19 mouse cellular contexts compared by ENCODE assay signal in the genomic region with DNA sequence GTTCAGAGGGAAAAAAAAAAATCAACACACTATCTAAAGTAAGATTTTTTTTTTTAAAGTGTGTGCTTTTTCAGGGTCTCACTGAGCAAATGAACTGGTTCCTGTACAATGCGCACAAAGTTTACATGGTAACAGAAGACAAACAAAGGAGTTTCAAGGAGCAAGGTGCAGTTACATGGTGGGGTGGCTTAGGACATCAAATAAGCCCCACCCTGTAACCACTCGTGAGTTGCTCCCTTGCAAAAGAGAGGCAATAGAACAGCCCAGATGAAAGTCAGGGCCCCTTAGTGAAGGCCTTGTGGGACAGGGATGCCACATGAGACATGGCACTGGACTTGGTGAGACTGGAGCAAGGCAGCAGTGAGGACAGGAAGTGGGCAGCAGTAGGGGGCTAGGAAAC.
DNase-seq lines count a peak whose midpoint lies in the region; ATAC-seq and TF ChIP-seq lines count a peak whose summit lies in the region.
"Had no signal": no experiment of that assay in that cellular context is flagged by ENCODE, and none has a peak within 500 bp of the region (broad histone marks: within the 10 kb centered on the region; RNA-seq: fewer than 3 reads in every experiment).

No protein-coding gene starts in this region.

- intact Hi-C loops in heart, postnatal 10 days (cut with DNase I) = loop anchor here (5.0 kb wide), 1 partner anchor 34 kb away; no protein-coding TSS in a partner anchor
- intact Hi-C loops in left cerebral cortex, postnatal 10 days (cut with DNase I) = no loop called here

- H3K27me3 ChIP-seq in intestine, embryonic 14.5 days (replicated peaks; ENCODE audit: control insufficient read depth, insufficient read depth, low read length) = no peaks in the 10 kb centered on the region
- no peaks in the 10 kb centered on the region for H3K27me3 ChIP-seq in lung, embryonic 15.5 days
- no peaks in the 10 kb centered on the region for H3K27me3 ChIP-seq in small intestine, adult 2 months (ENCODE audit: control insufficient read depth, insufficient read depth, low read length)
- H3K27me3 ChIP-seq: embryonic facial prominence, embryonic 12.5 days; heart, embryonic 15.5 days had no signal

- no peak overlapping the region for H3K4me3 ChIP-seq in intestine, embryonic 14.5 days (ENCODE audit: low read depth, low read length)
- no peak overlapping the region for H3K4me3 ChIP-seq in lung, embryonic 15.5 days
- no peak overlapping the region for H3K4me3 ChIP-seq in small intestine, adult 2 months (ENCODE audit: low read depth, low read length)
- H3K4me3 ChIP-seq: embryonic facial prominence, embryonic 12.5 days; heart, embryonic 15.5 days had no signal

- no peak for TF ChIP-seq POLR2A in small intestine, adult 2 months (IDR thresholded peaks at IDR 0.05; ENCODE audit: low read depth, low read length)

- no peak overlapping the region for H3K9ac ChIP-seq in intestine, embryonic 14.5 days (ENCODE audit: low read length)
- H3K9ac ChIP-seq in lung, embryonic 15.5 days = no peak overlapping the region
- H3K9ac ChIP-seq: embryonic facial prominence, embryonic 12.5 days; forebrain, postnatal 0 days; heart, embryonic 15.5 days had no signal

- H3K4me1 ChIP-seq in intestine, embryonic 14.5 days (replicated peaks; ENCODE audit: control insufficient read depth, insufficient read depth, low read length) = peaks cover 23% of the 10 kb centered on the region
- H3K4me1 ChIP-seq in lung, embryonic 15.5 days = peaks cover 42% of the 10 kb centered on the region
- H3K4me1 ChIP-seq in small intestine, adult 2 months (ENCODE audit: control insufficient read depth, insufficient read depth, insufficient read length, low read length) = peaks cover 13% of the 10 kb centered on the region; the same call in 1 of the 2 replicates

- H3K27ac ChIP-seq in intestine, embryonic 14.5 days (ENCODE audit: low read depth) = 0 out of 2 replicates have a peak overlapping the region, but pooled peaks have one; percentile 36
- peak overlapping the region; percentile 62 for H3K27ac ChIP-seq in lung, embryonic 15.5 days
- H3K27ac ChIP-seq in small intestine, adult 2 months (ENCODE audit: insufficient read depth, low read depth, low read length) = peak overlapping the region; percentile 32; the same call in 1 of the 2 replicates
- H3K27ac ChIP-seq: embryonic facial prominence, embryonic 12.5 days; heart, embryonic 15.5 days had no signal

- H3K4me2 ChIP-seq in intestine, embryonic 14.5 days (ENCODE audit: low read length) = no peak overlapping the region
- no peak overlapping the region for H3K4me2 ChIP-seq in lung, embryonic 15.5 days
- H3K4me2 ChIP-seq: embryonic facial prominence, embryonic 12.5 days; heart, embryonic 15.5 days; midbrain, embryonic 11.5 days had no signal

- H3K9me3 ChIP-seq in intestine, embryonic 14.5 days (ENCODE audit: control insufficient read depth, low read length) = no peaks in the 10 kb centered on the region
- no peaks in the 10 kb centered on the region for H3K9me3 ChIP-seq in lung, embryonic 15.5 days
- H3K9me3 ChIP-seq: embryonic facial prominence, embryonic 12.5 days; heart, embryonic 15.5 days had no signal

- peak; percentile 71 for DNase-seq in heart, adult 11 months
- DNase-seq in heart, postnatal 10 days = no peak
- no peak for DNase-seq in intestine, embryonic 14.5 days (ENCODE audit: low spot score)
- no peak for DNase-seq in MN1 (ENCODE audit: low spot score)
- no peak for DNase-seq in heart, adult 9 months (ENCODE audit: low spot score in 2 of 2)
- no peak for DNase-seq in left cerebral cortex, postnatal 10 days (ENCODE audit: extremely low spot score in 1 of 2, low spot score in 2 of 2)
- DNase-seq: adrenal gland, postnatal 10 days; cerebellum, adult 9-11 months; forebrain, postnatal 0 days; retina, postnatal 1 day; thymus, postnatal 4 days had no signal

- 71% methylated on average over 2 of the region's 2 CpGs for WGBS in intestine, embryonic 14.5 days
- WGBS in lung, embryonic 15.5 days = 48% methylated on average over 2 of the region's 2 CpGs
- WGBS in small intestine, adult 2 months = 33% methylated on average over 2 of the region's 2 CpGs

- peak; percentile 61; the same call in 1 of the 2 replicates for ATAC-seq in intestine, embryonic 14.5 days (replicated peaks; ENCODE audit: low FRiP score, low TSS enrichment, low read depth)
- ATAC-seq in lung, embryonic 15.5 days (ENCODE audit: borderline replicate concordance, extremely low read depth, low FRiP score, low TSS enrichment) = peak; percentile 32; the same call in 1 of the 2 replicates
- ATAC-seq: activated CD4-positive, CD25-positive, alpha-beta regulatory T cell, adult 4 months; CD4-positive, CD25-positive, alpha-beta regulatory T cell, adult 4 months; forebrain, postnatal 0 days; inflammation-experienced regulatory T-cells, adult 6 months had no signal

- H3K36me3 ChIP-seq in intestine, embryonic 14.5 days (ENCODE audit: control insufficient read depth, insufficient read depth, low read length) = no peaks in the 10 kb centered on the region
- H3K36me3 ChIP-seq in lung, embryonic 15.5 days = no peaks in the 10 kb centered on the region
- H3K36me3 ChIP-seq in small intestine, adult 2 months (ENCODE audit: control insufficient read depth, insufficient read depth, low read length) = no peaks in the 10 kb centered on the region
- H3K36me3 ChIP-seq: embryonic facial prominence, embryonic 12.5 days; heart, embryonic 15.5 days had no signal

- no peak for TF ChIP-seq CTCF in small intestine, adult 2 months (IDR thresholded peaks at IDR 0.05; ENCODE audit: extremely low read depth, insufficient read length, insufficient replicate concordance, low read depth, low read length)
